Mouse (Mus musculus) natural killer cell, adult 2 months (primary cell): ENCODE results near the gene Hspb8.
"Not testable (repeated sequence)": the region's sequence is repeated elsewhere in the genome, so short reads cannot be mapped to it uniquely, and the experiment has no call there.

Source experiments
- DNase-seq, 2 experiments: peaks; one replicate each; pipeline ENCODE4 v3.0.0; 2022; ENCODE audit warnings: low spot score in 2 of 2

Hspb8 gene

DNA sequence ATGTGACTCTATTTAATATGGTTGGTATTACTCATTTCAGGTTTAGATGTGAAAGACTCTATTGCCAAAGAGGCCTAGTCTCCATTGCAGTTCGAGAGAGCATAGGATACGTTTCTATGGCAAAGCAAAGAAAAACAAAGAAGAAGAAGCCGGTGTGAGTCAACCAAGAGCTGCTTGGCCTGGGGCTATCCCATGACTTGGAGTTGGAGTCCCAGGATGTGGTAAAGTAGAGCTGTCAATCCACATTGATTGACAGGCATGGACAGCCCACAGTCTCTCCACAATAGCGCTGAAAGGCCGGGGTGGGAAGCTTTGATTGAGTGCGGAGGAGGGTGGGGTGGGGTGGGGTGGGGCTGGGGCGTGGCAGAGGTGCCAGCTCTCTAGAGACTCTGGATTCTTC, 10.2 kb upstream of the Hspb8 start:
- no peak for DNase-seq

DNA sequence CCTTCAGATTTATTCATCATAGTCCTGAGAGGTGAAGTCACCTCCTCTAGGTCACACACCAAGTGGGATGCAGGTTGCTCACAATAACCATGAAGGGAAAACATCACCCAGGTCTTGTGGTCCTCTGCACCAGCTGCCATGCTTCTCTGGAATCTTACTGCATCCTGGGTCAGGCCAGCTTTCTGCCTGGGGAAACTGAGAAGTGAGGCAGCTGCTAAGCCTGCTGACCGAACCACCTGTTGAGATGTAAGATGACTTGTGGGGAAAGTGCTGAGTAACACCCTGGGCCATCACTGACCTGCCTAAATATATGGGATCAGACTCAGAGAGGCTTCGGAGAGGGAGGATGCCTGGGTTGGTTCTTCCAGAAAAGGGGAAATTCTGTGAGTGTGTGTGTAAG, 4.0 kb upstream of the Hspb8 start:
- no peak for DNase-seq

- not testable (repeated sequence) for DNase-seq
These were observed 3.0 kb upstream of the Hspb8 start for GRCm38 (mm10) chr5:116425709-116426108.

GRCm38 (mm10) chr5:116425273-116425672, 2.6 kb upstream of the Hspb8 start:
- DNase-seq = no peak

DNA sequence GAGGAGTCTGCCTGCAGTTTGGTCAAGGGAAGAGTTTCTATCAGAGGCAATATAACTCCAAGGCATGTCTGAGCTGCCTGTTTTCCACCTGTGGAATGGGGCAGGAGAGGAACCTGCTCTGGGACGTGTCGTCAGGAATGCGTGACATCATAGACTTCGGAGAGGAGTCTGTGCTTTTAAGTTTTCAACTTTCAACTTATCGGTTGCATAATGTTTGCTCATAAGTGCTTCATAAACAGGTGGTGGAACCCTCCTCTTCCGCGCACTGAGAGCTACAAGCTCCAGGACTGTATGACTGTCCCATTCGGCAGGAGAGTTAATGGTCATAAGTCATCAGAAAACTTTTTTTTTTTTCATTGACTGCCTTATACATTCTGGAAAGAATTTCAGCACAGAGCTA, 1.1 kb upstream of the Hspb8 start:
- DNase-seq = no peak

DNA sequence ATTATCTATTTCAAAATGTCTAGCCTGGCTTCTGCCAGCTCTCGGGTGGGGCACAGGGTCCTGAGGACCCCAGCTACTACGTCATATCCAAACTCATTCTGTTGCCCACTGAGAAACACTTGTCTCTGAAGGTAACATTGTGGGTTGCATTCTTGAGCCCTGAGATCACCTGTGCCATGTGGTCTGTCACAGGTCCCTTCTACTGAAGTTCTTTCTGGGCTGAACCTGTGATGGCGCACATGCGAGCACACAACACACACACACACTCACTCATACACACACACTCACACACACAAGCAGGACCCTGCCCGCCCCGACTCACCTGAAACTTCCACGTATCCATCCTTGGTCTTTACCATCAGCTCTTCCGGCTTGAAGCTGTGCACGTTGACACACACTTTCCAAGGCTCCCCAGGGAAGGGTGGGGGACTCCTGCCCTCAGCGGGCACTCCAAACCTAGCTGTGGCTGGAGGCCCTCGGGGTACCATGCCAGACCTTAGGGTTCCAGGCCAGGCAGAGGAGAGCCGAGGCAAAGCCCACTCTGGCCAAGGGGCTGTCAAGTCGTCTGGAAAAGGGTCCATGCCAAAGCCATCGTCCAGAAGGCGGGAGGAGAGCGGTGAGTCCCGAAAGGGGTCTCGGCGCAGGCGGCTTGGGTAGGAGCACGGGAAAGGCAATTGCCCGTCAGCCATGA, 728 bp downstream of the Hspb8 start:
- no peak for DNase-seq

GRCm38 (mm10) chr5:116420759-116421225, 1.9 kb downstream of the Hspb8 start:
- no peak for DNase-seq

- DNase-seq = no peak
These were observed 2.5 kb downstream of the Hspb8 start for GRCm38 (mm10) chr5:116420213-116420612.

GRCm38 (mm10) chr5:116419322-116420045, 3.2 kb downstream of the Hspb8 start:
- no peak for DNase-seq

DNA sequence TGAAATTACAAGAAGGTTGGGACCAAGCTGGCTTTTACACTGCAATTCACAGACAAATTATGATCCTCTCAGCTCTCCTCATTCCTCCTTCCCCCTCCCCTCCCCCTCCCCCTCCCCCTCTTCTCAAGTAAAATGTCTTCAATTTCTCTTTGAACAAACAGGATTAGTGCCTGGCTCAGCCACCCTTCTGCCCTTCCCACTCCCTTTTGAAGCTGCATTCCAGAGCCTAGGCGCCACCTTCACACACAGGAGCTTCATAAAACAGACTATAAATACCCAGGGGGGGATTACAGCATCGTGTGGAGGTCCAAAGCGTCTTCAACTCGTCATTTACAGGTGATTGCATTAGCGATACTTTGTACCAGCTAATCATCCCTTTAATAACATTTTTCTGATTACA, 6.5 kb downstream of the Hspb8 start:
- DNase-seq = no peak

GRCm38 (mm10) chr5:116409689-116410590, 12.7 kb downstream of the Hspb8 start:
- no peak for DNase-seq

DNA sequence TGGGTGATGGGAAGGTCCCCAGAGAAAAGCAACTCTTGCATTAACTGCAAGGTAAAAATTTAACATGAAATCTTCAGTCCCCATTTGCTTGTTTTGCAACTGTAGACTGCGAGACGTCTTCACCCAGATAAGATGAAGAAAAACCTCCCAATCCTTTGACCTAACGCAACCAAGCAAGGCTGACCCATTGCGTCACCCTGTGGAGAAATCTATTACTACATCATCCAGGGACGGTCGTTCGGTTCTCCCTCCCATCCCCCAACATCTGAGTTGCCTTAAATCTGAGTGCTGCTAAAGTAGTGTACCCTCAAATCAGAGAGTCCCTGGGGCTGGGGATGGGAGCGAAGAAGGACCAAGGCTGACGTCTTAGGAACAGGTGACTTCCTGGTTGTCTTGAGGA, 13.7 kb downstream of the Hspb8 start:
- no peak for DNase-seq

DNA sequence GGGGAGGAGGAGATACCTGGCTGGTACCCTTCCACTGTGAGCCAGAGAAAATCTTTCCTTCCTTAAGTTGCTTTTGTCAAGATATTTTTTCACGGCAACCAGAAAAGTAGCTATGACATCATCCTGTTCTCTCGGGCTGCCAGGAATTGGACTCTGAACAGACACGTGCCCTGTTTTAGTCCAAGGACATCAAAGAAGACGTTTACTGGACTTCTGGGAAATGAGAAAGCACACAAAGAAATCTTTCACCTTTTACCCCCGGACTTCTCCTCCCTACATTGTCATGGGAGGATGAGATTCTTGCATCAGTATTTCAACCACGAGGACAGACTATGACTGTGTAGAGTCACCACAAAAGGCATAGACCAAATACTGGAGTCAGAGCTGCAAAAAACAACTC, 14.7 kb downstream of the Hspb8 start:
- DNase-seq = no peak

DNA sequence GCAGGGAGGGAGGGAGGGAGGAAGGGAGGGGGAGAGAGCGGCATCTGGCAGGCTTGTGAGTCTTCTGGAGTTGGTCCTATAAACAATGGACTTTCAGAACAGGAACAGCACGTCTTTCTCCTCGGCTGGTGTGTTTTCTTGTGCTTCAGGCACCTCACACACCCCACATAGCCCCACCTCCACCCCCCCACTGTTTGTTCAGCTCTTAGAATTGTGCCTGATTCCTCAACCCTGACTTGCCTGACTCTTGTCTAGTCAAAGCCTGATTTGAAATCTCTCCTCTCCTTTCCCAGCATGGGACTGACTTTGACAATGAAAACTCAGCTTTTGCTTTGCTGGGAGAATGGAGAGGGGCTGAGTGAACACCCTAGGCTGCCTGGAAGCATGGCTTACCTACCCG, 15.3 kb downstream of the Hspb8 start:
- DNase-seq = no peak

GRCm38 (mm10) chr5:116406507-116406906, 16.2 kb downstream of the Hspb8 start:
- DNase-seq = no peak

DNA sequence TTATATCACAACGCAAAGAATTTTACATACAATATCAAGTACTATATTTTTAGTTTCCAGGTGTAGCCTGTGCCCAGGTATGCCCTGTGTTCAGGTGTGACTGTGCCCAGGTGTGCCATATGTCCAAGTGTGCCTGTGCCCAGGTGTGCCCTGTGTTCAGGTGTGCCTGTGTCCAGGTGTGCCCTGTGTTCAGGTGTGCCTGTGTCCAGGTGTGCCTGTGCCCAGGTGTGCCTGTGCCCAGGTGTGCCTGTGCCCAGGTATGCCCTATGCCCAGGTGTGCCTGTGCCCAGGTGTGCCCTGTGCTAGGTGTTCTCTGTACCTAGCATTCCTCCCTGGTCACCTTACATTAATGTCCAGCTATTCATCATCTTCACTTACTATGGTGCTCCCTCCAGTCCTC, 16.7 kb downstream of the Hspb8 start:
- no peak for DNase-seq

GRCm38 (mm10) chr5:116404063-116404462, 18.6 kb downstream of the Hspb8 start:
- no peak for DNase-seq

DNA sequence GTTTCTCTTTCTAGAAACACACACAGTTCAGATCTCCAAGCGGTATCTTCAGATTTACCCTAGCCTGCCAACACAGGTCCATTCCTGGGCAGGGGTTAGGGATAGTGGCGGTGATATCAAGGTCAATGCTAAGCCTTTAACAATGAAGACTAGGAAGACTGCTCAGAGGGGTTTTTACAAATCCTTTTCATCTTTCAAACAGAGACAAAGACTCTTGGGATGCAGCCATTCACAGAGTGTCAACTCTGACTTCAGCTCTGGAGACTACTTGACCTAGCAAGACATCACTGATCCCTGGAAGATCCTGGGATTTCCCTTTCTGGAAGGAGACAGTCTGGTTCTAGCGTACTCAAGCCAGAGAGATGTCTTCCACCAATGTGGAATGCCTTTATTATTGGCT, 21.9 kb downstream of the Hspb8 start:
- no peak for DNase-seq

DNA sequence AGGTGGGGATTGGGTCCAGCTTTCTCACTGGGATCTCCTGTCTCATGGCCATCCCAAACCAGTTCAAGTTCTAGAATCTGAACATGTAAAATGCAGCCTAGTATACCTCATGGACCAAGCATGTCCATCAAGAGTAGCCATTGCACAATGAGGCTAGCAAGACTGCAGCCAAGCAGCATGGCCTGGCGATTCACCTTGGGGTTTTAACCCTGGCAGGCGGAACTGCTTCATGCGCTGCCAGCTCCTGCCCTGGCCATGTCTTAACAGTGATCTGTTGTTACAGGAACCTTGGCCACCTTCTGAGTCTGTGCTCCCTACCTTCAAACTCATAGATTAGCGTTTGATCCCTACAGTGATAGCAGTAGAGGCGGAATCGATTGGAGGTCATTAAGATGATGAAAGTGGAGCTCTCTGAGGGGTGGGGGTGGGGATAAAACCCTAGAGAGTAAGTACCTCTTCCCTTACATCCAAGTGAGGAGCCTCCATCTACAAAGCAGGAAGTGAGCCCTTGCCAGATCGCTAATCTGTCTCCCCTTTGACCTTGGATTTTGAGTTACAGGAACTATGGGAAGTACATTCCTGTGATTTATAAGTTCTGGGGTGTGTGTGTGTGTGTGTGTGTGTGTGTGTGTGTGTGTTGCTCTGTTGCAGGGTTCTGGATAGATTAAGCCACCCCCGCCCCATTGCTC, 22.5 kb downstream of the Hspb8 start:
- DNase-seq = no peak

DNA sequence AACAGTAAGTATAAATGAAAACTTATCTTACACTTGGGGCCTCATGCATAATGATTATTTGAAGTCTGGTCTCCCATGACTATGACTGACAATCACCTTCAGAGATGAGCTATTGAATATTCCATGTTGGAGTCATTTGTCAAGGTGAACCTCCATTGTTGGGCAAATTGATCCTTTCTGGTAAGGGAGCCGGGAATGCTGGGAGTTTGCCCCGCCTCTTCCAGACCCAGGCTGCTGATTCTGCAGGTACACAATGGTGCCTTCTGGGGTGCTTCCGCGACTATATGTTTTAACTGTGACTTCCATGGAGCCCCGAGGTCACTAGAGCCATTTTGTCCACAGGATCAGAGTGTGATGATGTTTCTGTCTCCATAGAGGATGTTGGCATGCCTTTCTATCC, 26.6 kb downstream of the Hspb8 start:
- DNase-seq = no peak

DNA sequence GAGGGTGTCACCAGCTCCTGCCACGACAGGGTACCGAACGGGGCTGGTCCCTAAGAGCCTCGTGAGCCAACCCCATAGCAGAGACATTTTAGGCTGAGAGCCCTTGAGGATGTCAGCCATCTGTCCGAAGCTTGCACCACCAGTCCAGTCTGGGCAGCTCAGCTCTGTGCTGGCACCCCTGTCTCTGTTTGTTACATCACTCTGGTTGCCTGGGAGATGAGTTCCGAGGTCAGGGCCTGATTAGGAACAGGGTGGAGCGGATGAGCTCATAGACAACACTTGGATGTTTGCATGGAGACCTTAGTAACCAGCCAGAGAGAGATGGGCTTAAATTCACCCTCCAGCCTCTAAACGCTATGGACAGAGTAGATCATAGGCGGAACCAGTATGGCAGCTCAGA, 30.1 kb downstream of the Hspb8 start:
- DNase-seq = no peak
